Mouse (Mus musculus) neutrophil, adult 65 days (primary cell): Measurements from ENCODE around the gene Rlbp1. TPM values are rescaled to one million over a fixed set of nuclear protein-coding genes. Genes with fewer than 3 reads are reported as not detected.

Experiments
- total RNA-seq: library from RNA; stranded (reverse); gene quantifications from 2 replicates; pipeline ENCODE4 v1.2.4, GENCODE M21; 2023

Rlbp1 gene
- not detected in 2 replicates for total RNA-seq

GRCm38 (mm10) chr7:79386422-79387133 is at the start of gene Rlbp1:
TSS of gene Rlbp1 (minus strand) at chr7:79387048.

GRCm38 (mm10) chr7:79391883-79392649 is 5.2 kb upstream of the Rlbp1 start, which contains the start of gene Fanci:
TSS of gene Fanci (plus strand) at chr7:79391929.

Other genes with a start within 250 kb of the Rlbp1 start
- gene Mfge8, start 238.0 kb downstream of the Rlbp1 start, total RNA-seq, result 6.7 and 7.1 TPM in 2 replicates
- gene Abhd2, start 113.8 kb downstream of the Rlbp1 start, total RNA-seq, result 76.3 and 88.8 TPM in 2 replicates
- 6.4 and 7.3 TPM in 2 replicates for gene Fanci, start 4.9 kb upstream of the Rlbp1 start, total RNA-seq
- gene Polg, start 79.3 kb upstream of the Rlbp1 start, total RNA-seq, result 82.9 and 138 TPM in 2 replicates
- 0.70 and 1.4 TPM in 2 replicates for gene Rhcg, start 230.6 kb upstream of the Rlbp1 start, total RNA-seq